Mouse (Mus musculus): Measurements from ENCODE around the gene Emilin1.

Gene Emilin1

DNA sequence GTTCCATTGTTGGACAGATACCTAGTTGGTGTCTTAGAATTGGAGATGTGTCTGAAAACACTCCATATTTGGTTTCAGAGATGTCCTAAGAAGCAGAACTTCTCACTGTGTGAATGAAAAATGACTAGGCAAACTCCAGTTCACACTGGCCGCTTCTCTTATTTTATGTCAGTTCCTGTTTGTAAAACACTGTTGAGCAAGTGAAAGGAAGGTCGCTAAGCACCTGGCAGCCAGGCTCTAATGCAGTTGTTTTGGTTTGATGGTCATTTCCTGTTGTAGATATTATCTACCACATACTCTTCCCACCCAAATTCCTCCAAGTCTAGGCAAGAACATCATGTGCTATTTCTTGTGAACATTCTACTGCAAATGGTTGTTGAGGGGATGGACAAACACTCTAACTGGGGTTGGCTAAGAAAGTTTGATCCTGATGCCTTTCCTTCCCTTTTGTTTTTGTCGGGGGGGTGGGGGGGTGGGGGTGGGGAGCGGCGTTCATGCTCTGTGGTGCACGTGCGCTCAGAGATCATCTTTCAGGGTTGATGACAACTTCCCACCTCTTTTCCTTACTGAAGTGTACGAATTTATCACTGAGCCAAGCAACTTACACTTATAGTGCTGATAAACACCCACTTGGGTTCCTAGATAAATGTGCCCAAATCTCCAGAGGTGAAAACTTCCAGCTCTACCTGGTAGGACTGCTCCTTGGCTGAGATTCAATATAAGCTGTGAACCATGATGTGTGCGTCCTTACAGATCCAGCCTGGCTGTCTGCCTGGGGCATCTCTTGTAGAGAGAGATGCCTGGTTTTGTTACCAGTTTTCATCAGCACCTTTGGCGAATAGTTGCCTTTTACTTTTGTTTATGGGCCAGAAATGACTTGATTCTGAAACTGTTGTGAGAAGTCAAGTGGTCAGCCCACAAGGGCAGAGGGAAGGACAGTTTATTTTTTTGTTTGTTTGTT is 48.6 kb downstream of the Emilin1 start:
- peak; percentile 95 for DNase-seq

DNA sequence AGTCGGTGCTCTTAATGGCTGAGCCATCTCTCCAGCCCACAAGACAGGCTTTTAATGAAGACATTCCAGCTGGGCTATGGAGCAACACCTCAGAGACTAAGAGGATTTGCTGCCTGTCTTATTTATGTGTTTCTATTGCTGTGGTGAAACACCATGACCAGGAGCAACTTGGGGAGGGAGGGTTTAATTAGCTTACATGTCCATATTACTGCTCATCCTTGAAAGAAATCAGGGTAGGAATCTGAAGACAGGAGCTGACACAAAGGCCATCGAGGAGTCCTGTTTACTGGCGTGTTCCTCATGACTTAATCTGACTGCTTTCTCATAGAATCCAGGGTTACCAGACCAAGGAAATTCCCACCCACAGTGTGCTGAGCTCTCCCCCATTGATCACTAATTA is 50.7 kb downstream of the Emilin1 start:
- no peak for DNase-seq

GRCm38 (mm10) chr5:30966189-30966588 is 53.0 kb downstream of the Emilin1 start:
- no peak for DNase-seq

DNA sequence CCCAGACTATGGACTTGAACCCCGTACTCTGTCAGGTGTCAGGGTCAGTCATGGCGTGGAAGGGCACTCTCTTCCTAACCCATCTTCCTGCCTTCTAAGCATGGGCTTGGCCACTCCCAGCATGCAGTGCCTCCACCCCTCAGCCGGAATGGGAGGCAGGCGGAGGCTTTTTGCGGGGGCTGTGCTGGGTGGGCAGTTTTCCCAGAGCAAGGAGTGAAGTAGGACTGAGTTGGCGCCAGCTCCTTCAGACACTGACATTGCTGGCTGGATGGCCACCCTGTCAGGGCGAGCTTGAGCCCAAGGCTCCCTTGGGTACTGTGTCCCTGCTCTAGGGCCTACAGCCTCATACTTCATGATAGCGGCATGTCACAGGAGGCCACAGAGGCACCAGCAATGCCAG is 55.2 kb downstream of the Emilin1 start, which contains the start of gene Tcf23:
TSS of gene Tcf23 (plus strand) at position 247 of the 400 bp plus-strand sequence.
- peak; percentile 98 for DNase-seq

GRCm38 (mm10) chr5:30969440-30969839 is 56.2 kb downstream of the Emilin1 start:
- peak; percentile 94 for DNase-seq
